10 mouse cellular contexts compared by ENCODE assay signal in genomic region chr11:94148105-94148696, GRCm38 (mm10).
DNase-seq lines count a peak whose midpoint lies in the region; ATAC-seq and TF ChIP-seq lines count a peak whose summit lies in the region.
"Had no signal": no experiment of that assay in that cellular context is flagged by ENCODE, and none has a peak within 500 bp of the region (broad histone marks: within the 10 kb centered on the region; RNA-seq: fewer than 3 reads in every experiment).

No protein-coding gene starts in this region.

- H3K9me3 ChIP-seq in liver, embryonic 11.5 days (ENCODE audit: control insufficient read depth, low read length), result no peaks in the 10 kb centered on the region
- H3K9me3 ChIP-seq in embryonic facial prominence, embryonic 13.5 days, result no peaks in the 10 kb centered on the region
- H3K9me3 ChIP-seq in midbrain, embryonic 16.5 days (replicated peaks; ENCODE audit: control insufficient read depth, low read length, poor library complexity, severe bottlenecking), result no peaks in the 10 kb centered on the region
- H3K9me3 ChIP-seq: lung, embryonic 15.5 days; midbrain, embryonic 12.5 days had no signal

- no peaks in the 10 kb centered on the region for H3K36me3 ChIP-seq in liver, adult 2 months (ENCODE audit: control insufficient read depth, insufficient read depth, low read length)
- H3K36me3 ChIP-seq in liver, embryonic 11.5 days (ENCODE audit: control insufficient read depth, insufficient read depth, low read length), result no peaks in the 10 kb centered on the region
- H3K36me3 ChIP-seq in embryonic facial prominence, embryonic 13.5 days, result no peaks in the 10 kb centered on the region
- no peaks in the 10 kb centered on the region for H3K36me3 ChIP-seq in midbrain, embryonic 16.5 days (ENCODE audit: control insufficient read depth, insufficient read depth, low read length)
- H3K36me3 ChIP-seq: lung, embryonic 15.5 days; midbrain, embryonic 12.5 days had no signal

- WGBS in liver, adult 2 months, result 49% methylated on average over 12 of the region's 12 CpGs
- 49% methylated on average over 12 of the region's 12 CpGs for WGBS in liver, embryonic 11.5 days
- WGBS in embryonic facial prominence, embryonic 13.5 days, result 44% methylated on average over 12 of the region's 12 CpGs
- 50% methylated on average over 12 of the region's 12 CpGs for WGBS in midbrain, embryonic 16.5 days

- H3K4me3 ChIP-seq in gastrocnemius, adult 2 months, result peak overlapping the region; percentile 83
- H3K4me3 ChIP-seq in liver, adult 2 months (ENCODE audit: insufficient read depth, low read depth, low read length), result no peak overlapping the region
- no peak overlapping the region for H3K4me3 ChIP-seq in liver, embryonic 11.5 days (ENCODE audit: low read depth, low read length)
- H3K4me3 ChIP-seq in embryonic facial prominence, embryonic 13.5 days, result no peak overlapping the region
- H3K4me3 ChIP-seq in midbrain, embryonic 16.5 days (ENCODE audit: low read depth, low read length), result no peak overlapping the region

- H3K27me3 ChIP-seq in liver, adult 2 months (ENCODE audit: control insufficient read depth, insufficient read depth, low read length), result no peaks in the 10 kb centered on the region
- peaks cover 43% of the 10 kb centered on the region for H3K27me3 ChIP-seq in liver, embryonic 11.5 days (replicated peaks; ENCODE audit: control insufficient read depth, insufficient read depth, low read length)
- H3K27me3 ChIP-seq in embryonic facial prominence, embryonic 13.5 days, result peaks cover 15% of the 10 kb centered on the region
- no peaks in the 10 kb centered on the region for H3K27me3 ChIP-seq in midbrain, embryonic 16.5 days (ENCODE audit: control insufficient read depth, insufficient read depth, low read depth, low read length)

- no peak for TF ChIP-seq CTCF in gastrocnemius, adult 2 months (IDR thresholded peaks at IDR 0.05)
- no peak for TF ChIP-seq CTCF in liver, adult 2 months (IDR thresholded peaks at IDR 0.05; ENCODE audit: low read depth, low read length)

- H3K4me2 ChIP-seq in liver, embryonic 11.5 days, result no peak overlapping the region
- peak overlapping the region; percentile 90; the same call in 1 of the 2 replicates for H3K4me2 ChIP-seq in embryonic facial prominence, embryonic 13.5 days
- peak overlapping the region; percentile 7; the same call in 1 of the 2 replicates for H3K4me2 ChIP-seq in midbrain, embryonic 16.5 days (ENCODE audit: low read length)

- H3K9ac ChIP-seq in liver, adult 2 months (ENCODE audit: low read depth, low read length), result no peak overlapping the region
- H3K9ac ChIP-seq in liver, embryonic 11.5 days (ENCODE audit: low read depth, low read length), result no peak overlapping the region
- no peak overlapping the region for H3K9ac ChIP-seq in embryonic facial prominence, embryonic 13.5 days
- H3K9ac ChIP-seq in midbrain, embryonic 16.5 days (ENCODE audit: low read depth, low read length), result no peak overlapping the region

- H3K4me1 ChIP-seq in liver, adult 2 months (ENCODE audit: control insufficient read depth, insufficient read depth, low read length), result peaks cover 27% of the 10 kb centered on the region
- H3K4me1 ChIP-seq in liver, embryonic 11.5 days (replicated peaks; ENCODE audit: control insufficient read depth, insufficient read depth, low read length), result no peaks in the 10 kb centered on the region
- peaks cover 21% of the 10 kb centered on the region for H3K4me1 ChIP-seq in embryonic facial prominence, embryonic 13.5 days
- H3K4me1 ChIP-seq in midbrain, embryonic 16.5 days (ENCODE audit: control insufficient read depth, insufficient read depth, low read length), result peaks cover 13% of the 10 kb centered on the region

- no peak for TF ChIP-seq POLR2A in liver, adult 2 months (IDR thresholded peaks at IDR 0.05; ENCODE audit: extremely low read depth, insufficient read depth, low read length)

- DNase-seq in gastrocnemius, adult 2 months, result no peak
- DNase-seq in gastrocnemius, adult 8-10 months (ENCODE audit: low spot score in 2 of 2), result no peak
- DNase-seq in liver, adult 2 months (ENCODE audit: extremely low read depth, low read depth, low spot score), result peak; percentile 78
- DNase-seq in liver, embryonic 11.5 days (ENCODE audit: low spot score), result no peak

- peak overlapping the region; percentile 97 for H3K27ac ChIP-seq in gastrocnemius, adult 2 months
- no peak overlapping the region for H3K27ac ChIP-seq in liver, adult 2 months (replicated peaks; ENCODE audit: insufficient read depth, low read depth, low read length)
- H3K27ac ChIP-seq in liver, embryonic 11.5 days (ENCODE audit: low read depth, low read length), result no peak overlapping the region
- H3K27ac ChIP-seq in embryonic facial prominence, embryonic 13.5 days, result no peak overlapping the region
- H3K27ac ChIP-seq in midbrain, embryonic 16.5 days (ENCODE audit: low read length), result peak overlapping the region; percentile 95; the same call in 1 of the 2 replicates
- H3K27ac ChIP-seq: lung, embryonic 15.5 days had no signal

- intact Hi-C loops in gastrocnemius, adult 2 months (cut with DNase I), result no loop called here

- ATAC-seq in liver, embryonic 11.5 days (replicated peaks; ENCODE audit: low FRiP score), result no peak
- ATAC-seq in embryonic facial prominence, embryonic 13.5 days (ENCODE audit: insufficient number of reproducible peaks, insufficient read depth, low FRiP score, low TSS enrichment, low read depth), result no peak
- ATAC-seq in midbrain, embryonic 16.5 days, result no peak
- ATAC-seq in erythroid progenitor cell, adult 5-6 weeks (replicated peaks; ENCODE audit: low FRiP score, poor library complexity, severe bottlenecking), result no peak
- ATAC-seq: CD4-positive, CD25-positive, alpha-beta regulatory T cell, adult 4 months had no signal

- H3K79me2 ChIP-seq in liver, adult 2 months (ENCODE audit: control insufficient read depth, insufficient read depth, low read length), result no peaks in the 10 kb centered on the region

Comparison
In these comparisons a context has a peak if more than half of its experiments do, and no peak if none do; other contexts are left out.
1. H3K27ac ChIP-seq: peak in gastrocnemius, adult 2 months (single experiment) and midbrain, embryonic 16.5 days (single experiment); none in liver, adult 2 months (single experiment), liver, embryonic 11.5 days (single experiment) and embryonic facial prominence, embryonic 13.5 days (single experiment).